Mouse (Mus musculus): Measurements from ENCODE around the gene Apol7b.
A peak's percentile ranks its signal among the peaks of the same experiment; 100 is the strongest.
"Not testable (repeated sequence)": the region's sequence is repeated elsewhere in the genome, so short reads cannot be mapped to it uniquely, and the experiment has no call there.

Gene Apol7b

GRCm38 (mm10) chr15:77447392-77447791 is at the start of gene Apol7b:
Gene Apol7b (minus strand): TSS chr15:77447492.
- not testable (repeated sequence) for DNase-seq

- not testable (repeated sequence) for DNase-seq
These were observed 47.4 kb upstream of the Apol7b start for GRCm38 (mm10) chr15:77494694-77495093.

- DNase-seq, result not testable (repeated sequence)
These were observed 45.9 kb upstream of the Apol7b start for GRCm38 (mm10) chr15:77493181-77493580.

GRCm38 (mm10) chr15:77482140-77482794 is 35.0 kb upstream of the Apol7b start:
- no peak for DNase-seq

DNA sequence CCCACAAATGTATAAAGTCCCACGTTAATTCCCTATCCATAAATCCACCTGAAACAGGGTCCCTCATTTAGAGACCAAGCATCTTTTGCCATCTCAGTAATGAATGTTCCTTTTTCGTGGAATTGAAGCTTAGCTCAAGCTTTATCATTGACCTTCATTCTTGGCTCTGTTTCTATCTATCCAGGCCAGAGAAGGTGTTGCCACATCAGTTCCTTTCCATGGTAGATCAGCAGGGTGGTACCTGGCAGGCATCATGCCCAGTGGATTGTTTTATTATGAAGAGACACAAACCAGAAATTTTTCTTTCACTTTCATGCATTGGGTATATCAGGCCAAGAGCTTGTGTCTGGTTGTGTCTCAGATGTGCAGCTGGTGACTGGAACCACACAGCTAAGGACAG is 29.4 kb upstream of the Apol7b start, which contains the start of gene Apol10a:
TSS of gene Apol10a (plus strand) at position 355 of the 400 bp plus-strand sequence.
- not testable (repeated sequence) for DNase-seq

DNA sequence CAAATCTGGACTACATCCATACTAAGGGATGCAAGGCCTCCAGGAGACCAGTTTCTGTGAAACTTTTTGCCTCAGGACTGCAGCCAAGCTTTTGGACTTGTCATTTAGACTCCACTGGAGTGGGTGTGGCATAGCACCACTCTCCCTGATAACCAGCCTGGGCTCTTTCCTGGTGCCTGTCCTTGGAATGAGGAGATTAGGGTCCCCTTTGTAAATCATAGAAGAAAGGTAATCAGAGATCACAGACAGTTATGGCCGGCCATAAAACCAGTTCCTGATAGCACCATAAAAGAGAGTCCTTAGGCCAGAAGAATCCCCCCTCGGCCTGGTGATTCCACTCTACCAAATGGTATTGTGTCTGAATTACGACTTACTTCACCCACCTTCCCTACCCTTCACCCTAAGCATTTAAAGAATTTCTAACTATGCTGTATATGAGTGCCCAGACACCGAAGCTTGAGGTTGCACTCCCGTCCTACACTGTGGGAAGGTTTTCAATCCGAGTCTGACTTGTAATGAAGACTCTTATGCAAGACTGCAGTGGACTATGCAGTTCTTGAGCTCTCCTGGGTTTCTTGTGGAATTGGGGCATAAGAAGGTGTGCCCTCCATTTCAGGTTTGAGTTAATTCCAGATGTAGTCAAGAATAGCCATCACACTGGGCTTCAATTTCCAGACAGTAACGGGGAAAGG is 27.6 kb upstream of the Apol7b start:
- DNase-seq, result not testable (repeated sequence)

DNA sequence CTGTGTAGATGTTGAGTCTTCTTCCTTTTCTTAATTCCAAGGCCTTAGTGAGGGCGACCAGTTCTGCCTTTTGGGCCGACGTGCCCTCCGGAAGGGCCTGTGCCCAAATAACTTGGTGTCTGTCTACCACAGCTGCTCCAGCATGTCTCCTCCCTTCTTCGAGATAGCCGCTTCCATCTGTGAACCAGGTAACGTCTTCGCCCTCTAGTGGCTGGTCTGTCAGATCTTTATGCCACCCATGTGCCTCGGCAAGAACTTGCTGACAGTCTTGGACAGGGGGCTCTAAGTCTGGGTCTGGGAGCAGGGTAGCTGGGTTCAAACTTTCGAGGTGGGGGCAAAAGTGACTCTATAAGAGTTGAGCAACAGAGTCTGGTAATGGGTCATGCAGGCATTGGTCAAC is 2.6 kb upstream of the Apol7b start:
- DNase-seq, result peak; percentile 44

- DNase-seq, result not testable (repeated sequence)
These were observed 1.6 kb downstream of the Apol7b start for GRCm38 (mm10) chr15:77445668-77446067.

- DNase-seq, result not testable (repeated sequence)
These were observed 2.5 kb downstream of the Apol7b start for GRCm38 (mm10) chr15:77444746-77445145.

GRCm38 (mm10) chr15:77428690-77429448 is 18.4 kb downstream of the Apol7b start:
- DNase-seq, result not testable (repeated sequence)

DNA sequence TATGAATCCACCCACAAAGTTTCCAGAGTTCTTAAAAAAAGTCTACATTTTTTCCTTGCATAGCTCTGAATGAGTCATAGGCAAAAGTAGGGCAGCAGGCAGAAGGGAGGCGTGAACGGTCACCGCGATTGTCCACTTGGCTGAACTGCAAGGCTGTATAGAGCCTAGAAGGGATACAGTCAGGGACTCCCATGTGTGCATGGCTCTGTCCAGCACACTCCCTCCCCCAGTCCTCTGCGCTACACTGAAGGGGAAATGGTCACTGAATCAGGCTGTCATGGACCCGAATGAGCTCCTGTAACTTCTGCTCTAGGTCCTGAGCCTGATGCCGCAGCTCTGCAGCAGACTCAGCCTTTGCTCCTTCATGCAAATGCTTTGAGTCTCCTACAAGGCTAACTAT is 24.4 kb downstream of the Apol7b start:
- DNase-seq, result not testable (repeated sequence)

DNA sequence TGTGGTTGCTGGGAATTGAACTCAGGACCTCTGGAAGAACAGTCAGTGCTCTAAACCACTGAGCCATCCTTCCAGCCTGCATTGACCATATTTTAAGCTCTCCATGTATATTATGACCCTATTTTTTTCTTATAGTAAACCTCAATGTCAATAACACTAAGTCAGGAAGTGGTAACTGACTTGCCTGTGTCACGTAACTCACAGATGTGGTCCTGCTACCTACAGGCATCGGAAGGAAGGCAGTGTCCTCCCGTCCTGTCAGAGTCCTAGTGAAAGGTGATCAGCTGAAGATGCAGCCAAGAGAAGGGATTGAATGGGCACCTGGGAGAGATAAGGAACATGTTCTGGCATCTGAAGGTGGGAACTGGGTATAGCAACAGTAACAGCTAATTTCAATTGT is 27.6 kb downstream of the Apol7b start:
- not testable (repeated sequence) for DNase-seq

DNA sequence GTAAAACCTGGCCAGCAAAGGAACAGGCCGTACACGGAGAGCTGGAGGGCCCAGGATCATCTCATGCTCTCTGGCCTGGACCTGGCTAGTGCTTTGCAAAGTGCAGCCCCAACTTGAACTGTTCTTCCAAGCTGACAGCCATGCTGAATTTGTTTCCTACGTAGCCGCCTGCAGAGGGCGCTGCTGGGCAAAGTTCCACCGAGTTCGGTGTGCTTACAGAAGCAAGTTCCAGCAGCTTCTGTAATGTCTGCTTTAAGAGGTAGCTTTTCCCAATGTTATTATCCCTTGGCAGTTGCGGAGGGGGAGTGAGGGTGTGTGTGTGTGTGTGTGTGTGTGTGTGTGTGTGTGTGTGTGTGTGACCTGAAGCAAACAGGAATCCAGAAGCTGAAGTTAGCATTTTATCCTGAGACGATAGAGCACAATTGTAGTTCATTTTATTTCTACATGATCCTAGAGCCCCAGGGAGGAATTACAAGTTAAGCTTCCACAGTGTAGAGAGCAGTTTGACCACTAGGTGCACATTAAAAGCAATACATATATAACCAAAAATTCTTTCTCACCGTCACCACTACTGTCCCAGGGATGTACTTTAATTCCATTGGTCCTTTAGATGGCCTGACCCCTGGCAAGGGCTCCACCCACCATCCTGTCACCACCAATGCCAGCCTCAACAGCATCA is 30.5 kb downstream of the Apol7b start:
- not testable (repeated sequence) for DNase-seq

- not testable (repeated sequence) for DNase-seq
These were observed 31.6 kb downstream of the Apol7b start for GRCm38 (mm10) chr15:77415653-77416052.

DNA sequence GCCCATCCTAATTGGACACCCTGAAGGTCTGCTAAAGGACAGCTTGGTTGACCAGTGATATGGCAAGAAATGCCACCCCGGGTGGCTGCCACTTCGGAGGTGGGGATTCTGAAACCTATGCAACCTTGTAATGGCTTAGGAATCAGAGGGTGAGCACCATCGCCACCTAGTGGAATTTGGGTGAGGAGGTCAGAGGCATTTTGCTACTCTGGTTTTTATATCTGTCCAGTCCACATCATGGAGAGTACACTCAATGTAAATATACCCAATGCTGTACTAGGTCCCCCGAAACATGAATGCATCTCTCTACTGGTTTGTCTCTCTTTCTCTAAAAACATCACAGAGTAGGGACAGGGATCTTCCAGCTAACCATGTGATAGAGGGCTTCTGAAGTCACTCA is 34.6 kb downstream of the Apol7b start:
- DNase-seq, result not testable (repeated sequence)

- DNase-seq, result not testable (repeated sequence)
These were observed 36.3 kb downstream of the Apol7b start, which contains the start of gene Apol9a for GRCm38 (mm10) chr15:77411035-77411434. Gene Apol9a (minus strand): TSS chr15:77411135.

GRCm38 (mm10) chr15:77406370-77406769 is 40.9 kb downstream of the Apol7b start:
- DNase-seq, result peak; percentile 61

DNA sequence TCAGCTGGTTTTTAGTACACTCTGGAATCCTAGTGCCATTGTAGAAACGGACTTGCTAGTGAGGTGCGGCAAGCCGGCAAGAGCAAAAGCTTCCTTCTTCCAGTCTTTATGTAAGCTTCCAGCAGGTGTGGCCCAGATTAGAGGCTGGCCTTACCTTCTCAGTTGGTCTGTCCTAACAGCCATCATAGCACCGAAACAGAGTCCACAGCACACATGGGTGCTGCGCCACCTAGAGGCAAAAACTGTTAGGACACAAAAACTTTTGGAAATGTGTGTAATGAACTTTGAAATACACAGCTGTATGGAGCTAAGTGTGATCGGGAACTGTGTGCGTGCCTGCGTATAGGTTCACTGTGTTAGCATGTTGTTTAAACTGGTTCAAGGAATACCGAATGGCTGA is 48.3 kb downstream of the Apol7b start, which contains the start of gene Apol7a:
TSS of gene Apol7a (minus strand) at position 84 of the 400 bp plus-strand sequence.
- peak; percentile 41 for DNase-seq

- DNase-seq, result not testable (repeated sequence)
These were observed 49.7 kb downstream of the Apol7b start for GRCm38 (mm10) chr15:77397450-77398132.

DNA sequence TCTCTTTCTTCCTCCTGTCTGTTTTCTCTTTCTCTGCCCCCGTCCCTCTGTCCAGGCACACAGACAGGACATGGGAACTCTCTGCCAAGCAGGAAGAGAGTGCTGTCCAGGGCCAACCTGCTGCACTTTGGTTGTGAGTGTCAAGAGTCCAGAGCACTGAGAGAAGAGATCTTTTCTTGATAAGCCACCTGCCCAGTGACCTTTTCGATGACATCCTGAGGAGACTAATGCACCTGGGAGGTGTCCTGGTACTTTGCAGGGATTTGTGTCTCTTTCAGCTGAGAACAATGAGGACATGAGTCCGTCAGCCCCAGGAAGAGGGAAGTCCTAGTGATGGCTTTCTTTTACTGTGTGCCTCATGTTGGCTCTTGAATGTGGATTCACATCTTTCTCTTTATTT is 53.5 kb downstream of the Apol7b start:
- not testable (repeated sequence) for DNase-seq

GRCm38 (mm10) chr15:77387462-77387861 is 59.8 kb downstream of the Apol7b start:
- DNase-seq, result no peak
